Mouse (Mus musculus): ENCODE results near the gene Neurl1b. TPM values are rescaled to one million over a fixed set of nuclear protein-coding genes. Genes with fewer than 3 reads are reported as not detected.

The Neurl1b gene
- polyA plus RNA-seq, 1 experiment from 2014 or later = 0.19 TPM

DNA sequence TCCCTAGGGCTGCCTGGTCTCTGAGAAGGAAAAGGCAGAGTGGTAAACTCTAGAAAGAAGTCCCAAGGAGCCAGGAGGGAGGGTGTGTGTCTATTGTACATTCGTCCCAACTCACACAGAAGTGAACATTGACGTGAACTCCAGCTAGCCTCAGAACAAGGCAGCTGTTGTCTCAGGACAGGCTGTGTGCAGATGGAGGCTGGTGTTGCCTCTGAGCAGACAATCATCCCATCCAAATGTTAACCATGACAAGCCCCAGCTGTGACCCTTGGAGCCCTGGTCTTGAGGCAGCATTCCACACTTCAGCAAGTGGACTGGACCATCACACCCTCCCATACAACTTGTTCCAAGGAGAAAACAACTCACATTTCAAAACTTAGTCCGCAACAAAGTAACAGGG, 77.6 kb downstream of the Neurl1b start:
- WGBS = 92% methylated on average over 3 of the region's 3 CpGs
- DNase-seq (ENCODE audit: low spot score) = no peak

DNA sequence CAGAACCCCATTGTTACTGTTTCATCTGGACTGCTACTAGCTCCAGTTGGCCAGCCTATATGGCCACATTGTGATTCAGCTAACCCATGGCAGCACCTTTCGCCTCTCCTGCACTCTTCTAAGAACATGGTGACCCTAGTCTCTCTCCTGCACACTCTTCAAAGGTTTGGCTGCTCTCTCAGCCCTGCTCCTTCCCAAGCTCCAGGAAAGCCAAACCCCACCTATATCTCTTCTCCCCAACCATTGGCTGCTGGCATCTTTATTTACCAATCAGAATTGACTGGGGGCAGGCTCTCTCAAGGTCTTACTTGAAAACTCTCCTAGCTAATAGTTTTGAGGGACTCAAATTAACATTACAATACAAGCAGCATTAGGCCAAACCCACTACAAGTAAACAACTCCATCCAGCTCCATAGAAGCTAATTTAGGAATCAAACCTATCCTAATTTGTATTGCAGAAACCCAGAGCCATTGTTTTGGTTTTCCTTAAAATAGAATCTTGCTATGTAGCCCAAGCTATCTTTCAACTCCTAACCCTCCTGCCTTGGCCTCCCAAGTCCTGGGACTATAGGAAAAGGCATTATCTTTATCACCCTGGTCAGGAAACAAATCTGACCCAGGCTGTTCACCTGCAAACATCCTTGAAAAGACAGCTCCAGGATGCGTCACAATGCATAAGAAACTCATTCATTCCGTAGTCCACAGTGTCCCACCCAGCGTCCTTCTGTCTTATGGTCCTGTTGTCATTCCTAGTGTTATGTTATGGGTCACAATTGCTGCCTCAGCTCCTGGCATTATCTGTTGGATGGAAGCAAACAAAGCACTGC, 80.2 kb downstream of the Neurl1b start:
- Histone ChIP-seq H3K9me3 (replicated peaks) (peaks cover 20% of the 10 kb centered on the region), H3K27ac (replicated peaks) (no peak overlapping the region), H3K4me1 (no peaks in the 10 kb centered on the region), H3K4me3 (no peak overlapping the region), H3K27me3 (ENCODE audit: low read depth, poor library complexity, severe bottlenecking) (no peaks in the 10 kb centered on the region), H3K36me3 (no peaks in the 10 kb centered on the region)
- DNase-seq (ENCODE audit: low spot score) = no peak
- WGBS = 91% methylated on average over 4 of the region's 4 CpGs

More for the DNA sequence above, 77.6 kb downstream of the Neurl1b start:
- Histone ChIP-seq H3K4me3 (no peak overlapping the region), H3K27ac (replicated peaks) (no peak overlapping the region), H3K4me1 (no peaks in the 10 kb centered on the region), H3K27me3 (ENCODE audit: low read depth, poor library complexity, severe bottlenecking) (no peaks in the 10 kb centered on the region), H3K9me3 (replicated peaks) (peaks cover 20% of the 10 kb centered on the region), H3K36me3 (no peaks in the 10 kb centered on the region)

Other genes with a start within 250 kb of the Neurl1b start
- gene Pdia2, start 215.7 kb upstream of the Neurl1b start, polyA plus RNA-seq (2016; fragmentation: Nextera tagmentation; extraction: Ambion mirVana) = 0.47 and 0.81 TPM in 2 replicates
- gene Rgs11, start 211.9 kb upstream of the Neurl1b start, polyA plus RNA-seq (2016; fragmentation: Nextera tagmentation; extraction: Ambion mirVana) = 0.67 and 0.72 TPM in 2 replicates
- gene Arhgdig, start 207.0 kb upstream of the Neurl1b start, polyA plus RNA-seq (2016; fragmentation: Nextera tagmentation; extraction: Ambion mirVana) = 5.5 and 5.8 TPM in 2 replicates
- gene Fam234a, start 170.6 kb upstream of the Neurl1b start, polyA plus RNA-seq (2016; fragmentation: Nextera tagmentation; extraction: Ambion mirVana) = 27.6 and 28.7 TPM in 2 replicates
- gene Luc7l, start 161.9 kb upstream of the Neurl1b start, polyA plus RNA-seq (2016; fragmentation: Nextera tagmentation; extraction: Ambion mirVana) = 130 and 131 TPM in 2 replicates
- 104 and 113 TPM in 2 replicates for gene Ergic1, start 146.7 kb downstream of the Neurl1b start, polyA plus RNA-seq (2016; fragmentation: Nextera tagmentation; extraction: Ambion mirVana)
- 21.7 and 28.8 TPM in 2 replicates for gene Dusp1, start 147.3 kb downstream of the Neurl1b start, polyA plus RNA-seq (2016; fragmentation: Nextera tagmentation; extraction: Ambion mirVana)
- gene Atp6v0e, start 248.4 kb downstream of the Neurl1b start, polyA plus RNA-seq (2016; fragmentation: Nextera tagmentation; extraction: Ambion mirVana) = 117 and 122 TPM in 2 replicates

All from midbrain, embryonic 10.5 days (tissue).